Mouse (Mus musculus): ENCODE measurements around the gene Nudt9. TPM values are rescaled to one million over a fixed set of nuclear protein-coding genes. Genes with fewer than 3 reads are reported as not detected.
A peak's percentile ranks its signal among the peaks of the same experiment; 100 is the strongest.

Nudt9 gene
- total RNA-seq, 2 experiments from 2014 or later = 43.7 to 48.9 TPM

DNA sequence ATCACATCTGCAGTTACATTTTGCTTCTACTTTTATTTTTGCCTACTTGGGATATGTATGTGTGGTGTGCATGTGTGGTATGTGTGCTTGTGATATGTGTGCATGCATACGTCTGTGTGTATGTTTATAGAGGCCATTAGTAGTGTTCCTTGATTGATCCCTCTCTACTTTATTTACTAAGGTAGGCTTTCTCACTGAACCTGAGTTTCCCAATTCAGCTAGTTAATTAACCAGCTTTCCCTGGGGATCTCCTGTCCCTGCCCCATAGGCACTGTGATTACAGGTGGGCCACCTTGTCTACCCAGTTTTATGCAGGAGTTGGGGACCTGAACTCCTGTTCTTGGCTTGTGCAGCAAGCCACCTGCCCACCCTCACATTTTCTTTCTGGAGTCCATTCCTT is 9.4 kb upstream of the Nudt9 start:
- no peak for DNase-seq

DNA sequence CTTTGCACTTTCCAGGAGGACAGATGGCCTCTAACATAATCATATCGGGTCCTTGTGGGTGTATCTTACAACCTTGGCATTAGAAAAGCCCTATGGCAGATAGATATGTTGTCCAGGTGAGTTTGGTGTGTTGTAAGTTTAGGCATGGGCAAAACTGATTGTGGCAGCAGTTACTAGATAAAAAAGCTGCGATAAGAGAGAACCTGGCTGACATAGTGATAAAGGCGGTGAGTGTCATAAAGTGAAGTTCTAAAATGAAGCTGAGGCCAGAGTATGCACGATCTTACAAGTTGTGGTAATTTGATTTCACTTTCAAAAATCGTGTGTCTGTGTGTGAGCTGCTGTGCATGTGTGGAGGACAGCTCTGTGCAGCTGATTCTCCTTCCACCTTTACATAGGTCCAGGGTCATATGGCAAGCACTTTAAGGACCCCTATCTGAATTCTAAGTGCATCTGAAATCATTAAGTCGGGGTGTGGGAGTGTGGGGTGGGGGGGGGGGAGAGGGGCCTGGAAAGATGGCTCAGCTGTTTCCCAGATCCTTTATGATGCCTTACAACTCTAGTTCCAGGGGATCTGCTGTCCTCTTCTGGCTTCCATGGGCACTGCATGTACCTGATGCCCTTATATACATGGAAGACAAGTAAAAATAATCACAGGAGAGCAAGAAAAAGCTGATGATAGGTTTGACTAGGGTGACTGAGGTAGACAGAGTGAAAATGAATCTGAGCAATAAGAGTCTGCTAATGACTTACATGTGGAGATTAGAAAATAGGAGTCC is 6.8 kb upstream of the Nudt9 start:
- DNase-seq = no peak

DNA sequence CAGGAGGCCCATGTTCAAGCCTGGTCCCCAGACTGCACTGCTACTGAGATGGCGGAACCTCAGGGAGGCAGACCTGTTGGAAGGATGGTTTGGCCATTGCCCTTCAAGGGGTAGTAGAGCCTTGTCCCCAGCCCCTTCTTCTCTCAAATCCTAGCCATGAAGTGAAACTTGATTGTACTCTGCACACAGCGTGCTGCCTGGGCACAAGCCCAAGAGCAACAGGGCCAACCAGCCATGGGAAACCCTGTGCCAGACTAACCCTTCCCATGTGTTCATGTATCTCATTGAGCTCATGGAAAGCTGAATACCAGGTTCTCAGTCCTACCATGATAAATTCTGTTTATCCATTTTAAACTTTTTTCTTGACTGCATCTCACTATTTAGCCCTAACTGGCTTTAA is 3.2 kb upstream of the Nudt9 start:
- no peak for DNase-seq

DNA sequence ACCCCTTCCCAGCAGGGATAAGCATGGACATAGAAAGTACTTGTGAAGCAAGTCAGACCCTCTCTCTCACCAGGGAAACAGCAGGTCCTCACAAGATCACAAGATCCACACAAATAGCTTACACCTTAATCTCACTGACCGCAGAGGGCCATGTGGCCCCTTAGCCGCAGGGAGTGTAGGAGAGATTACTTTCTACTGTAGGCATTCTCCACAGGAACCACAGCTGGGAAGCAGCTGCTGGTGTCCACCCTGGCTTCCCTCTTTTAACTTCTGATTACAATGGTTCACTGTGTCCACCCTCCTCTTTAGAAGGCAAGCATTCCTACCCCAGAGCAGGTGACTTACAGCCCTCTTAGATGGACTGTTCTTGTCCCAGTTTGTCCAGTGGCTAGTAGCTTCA is 2.4 kb upstream of the Nudt9 start:
- DNase-seq = no peak

DNA sequence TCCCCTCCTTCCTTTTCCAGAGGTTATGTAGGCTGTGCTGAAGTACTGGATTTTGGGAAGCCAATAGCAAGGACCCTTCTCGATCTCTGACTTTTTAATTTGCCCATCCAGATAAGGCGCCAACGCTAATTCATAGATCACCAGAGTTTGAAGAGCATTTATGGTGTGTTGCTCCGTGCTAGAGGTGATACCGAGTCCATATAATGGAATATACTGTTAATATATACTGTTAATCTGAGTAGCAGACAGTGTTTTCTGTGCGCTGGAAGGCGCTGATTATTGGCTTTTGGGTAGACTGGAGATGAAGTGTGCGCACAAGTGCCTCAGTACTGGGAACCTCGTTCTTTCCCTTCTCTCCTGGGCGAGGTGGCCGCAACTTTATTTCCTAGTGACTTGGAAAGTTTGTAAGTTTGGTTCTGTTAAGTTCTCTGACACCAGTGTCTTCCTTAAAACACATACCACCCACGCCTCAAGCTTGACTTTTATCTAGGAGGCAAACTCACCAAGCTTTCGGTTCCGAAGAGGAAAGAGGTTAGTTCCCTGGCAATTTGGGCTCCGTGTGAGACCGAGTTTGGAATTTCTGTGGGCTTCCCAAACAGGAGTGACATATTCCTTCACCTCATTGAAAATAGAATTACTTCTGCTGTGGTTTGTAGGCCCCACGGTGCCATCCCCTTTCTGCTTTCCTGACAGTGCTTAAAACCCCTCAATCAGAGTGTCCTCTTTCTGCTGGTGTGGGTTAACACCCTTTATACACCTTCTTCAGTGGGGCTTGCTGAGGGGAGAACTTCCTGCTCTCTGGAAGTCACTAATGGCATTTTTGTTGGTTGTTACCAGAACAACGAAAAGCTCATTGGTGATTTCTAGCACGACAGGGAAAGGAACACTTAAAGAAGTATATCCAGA is 1.3 kb downstream of the Nudt9 start:
- no peak for DNase-seq

DNA sequence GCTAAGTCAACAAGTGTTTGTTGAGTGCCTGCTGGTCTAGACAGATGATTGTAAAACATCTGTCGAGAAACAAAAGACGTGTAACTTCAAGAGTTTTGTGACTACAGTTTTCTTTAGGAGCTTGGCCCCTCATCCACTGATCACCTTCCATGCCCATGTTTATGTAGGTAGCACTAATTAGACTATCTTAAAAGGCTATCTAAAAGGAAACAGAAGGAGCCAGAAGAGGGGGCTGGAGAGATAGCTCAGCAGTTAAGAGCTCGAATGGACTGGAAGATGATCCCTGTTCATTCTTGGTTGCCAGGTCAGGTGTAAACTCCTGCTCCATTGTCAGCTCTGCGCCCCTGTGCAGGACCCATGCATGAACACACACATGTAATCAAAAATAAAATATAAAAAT is 2.0 kb downstream of the Nudt9 start:
- no peak for DNase-seq

DNA sequence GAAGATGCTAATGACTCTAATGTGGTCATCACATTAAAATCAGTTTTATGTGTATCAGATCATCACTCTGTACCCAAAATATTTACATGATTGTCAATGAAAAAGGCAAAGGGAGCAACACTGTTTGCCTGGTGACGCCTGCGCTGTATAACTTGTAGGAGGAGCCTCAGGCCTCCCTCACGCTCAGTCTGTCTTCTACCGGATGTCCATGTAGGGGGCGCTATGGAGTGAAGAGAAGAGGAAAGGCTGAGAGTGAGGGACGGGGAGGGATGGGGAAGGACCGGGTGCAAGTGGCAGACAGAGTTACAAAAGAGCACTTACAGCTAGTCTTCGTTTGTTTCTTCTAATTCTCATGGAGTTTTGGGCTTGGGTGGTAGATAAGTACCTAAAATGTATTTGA is 6.8 kb downstream of the Nudt9 start:
- no peak for DNase-seq

DNA sequence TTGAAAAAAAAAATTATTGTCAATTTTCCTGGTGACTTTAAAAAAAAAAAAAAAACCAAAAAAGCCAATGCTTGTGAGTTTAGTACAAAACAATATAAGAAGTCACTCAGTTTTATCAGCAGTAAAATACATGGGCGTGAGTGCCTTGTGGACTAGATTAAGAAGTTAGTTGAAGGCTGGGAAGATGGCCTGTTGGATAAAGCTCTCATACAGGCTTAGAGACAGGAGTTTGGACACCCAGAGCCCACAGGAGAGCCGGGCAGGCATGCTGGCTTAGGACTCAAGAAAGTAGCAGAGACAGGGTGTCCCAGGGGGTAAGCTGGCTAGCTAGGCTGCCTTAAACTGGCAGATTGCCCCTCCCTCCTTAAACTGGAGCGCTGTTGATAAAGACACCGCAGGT is 8.8 kb downstream of the Nudt9 start:
- DNase-seq = no peak

DNA sequence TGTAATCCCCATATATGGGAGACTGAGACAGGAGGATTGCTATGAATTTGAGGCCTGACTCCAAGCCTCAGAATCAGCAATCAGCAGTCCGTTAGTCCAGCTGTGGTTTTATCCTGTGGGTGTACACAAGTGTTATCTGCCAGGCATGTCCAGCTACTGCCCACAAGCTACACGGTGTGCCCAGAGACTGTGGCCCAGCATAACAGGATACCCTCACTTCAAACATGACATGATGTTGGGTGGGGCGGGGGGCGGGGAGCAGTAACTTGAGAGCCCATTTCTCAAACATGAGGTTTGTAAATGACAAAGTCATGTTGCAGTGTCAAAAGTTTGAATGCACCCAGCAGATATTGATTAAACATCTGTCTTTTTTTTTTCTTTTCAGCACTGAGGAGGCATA is 9.7 kb downstream of the Nudt9 start:
- no peak for DNase-seq

DNA sequence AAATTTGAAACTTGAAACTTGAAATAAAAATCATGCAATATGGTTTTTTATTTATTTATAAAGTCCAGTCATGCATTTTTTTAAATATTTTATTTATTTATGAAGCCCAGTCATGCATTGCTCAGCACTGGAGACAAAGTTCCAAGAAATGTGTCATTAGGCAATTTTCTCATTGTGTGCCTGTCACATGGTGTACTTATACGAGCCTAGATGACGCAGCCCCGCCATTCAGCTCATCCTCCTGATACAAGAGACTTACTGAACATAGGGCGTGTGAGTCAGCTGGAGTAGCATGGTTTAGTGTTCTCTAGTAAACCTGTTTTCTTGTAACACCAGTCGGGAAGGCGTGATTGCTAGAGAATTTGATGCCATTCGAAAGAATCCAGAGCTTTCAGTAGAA is 10.2 kb downstream of the Nudt9 start:
- DNase-seq = no peak

DNA sequence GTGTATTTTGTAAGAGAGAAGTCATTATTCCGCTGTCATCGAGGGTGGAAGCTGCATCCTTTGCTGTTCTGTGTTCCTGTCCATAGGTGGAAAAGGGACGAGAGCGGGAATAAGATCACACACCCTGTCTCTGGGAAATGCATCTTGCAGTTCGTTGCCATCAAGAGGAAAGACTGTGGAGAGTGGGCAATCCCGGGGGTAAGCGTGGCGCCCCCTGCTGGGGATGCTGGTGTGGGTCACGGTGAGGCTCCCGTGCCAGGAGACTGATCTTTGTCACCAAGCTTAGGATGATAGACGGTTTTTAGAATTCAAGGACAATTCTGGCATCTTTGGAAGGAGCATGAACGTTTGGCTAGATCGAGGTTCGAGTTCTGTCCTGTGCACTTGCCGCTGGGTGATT is 11.9 kb downstream of the Nudt9 start:
- peak; percentile 71 for DNase-seq

DNA sequence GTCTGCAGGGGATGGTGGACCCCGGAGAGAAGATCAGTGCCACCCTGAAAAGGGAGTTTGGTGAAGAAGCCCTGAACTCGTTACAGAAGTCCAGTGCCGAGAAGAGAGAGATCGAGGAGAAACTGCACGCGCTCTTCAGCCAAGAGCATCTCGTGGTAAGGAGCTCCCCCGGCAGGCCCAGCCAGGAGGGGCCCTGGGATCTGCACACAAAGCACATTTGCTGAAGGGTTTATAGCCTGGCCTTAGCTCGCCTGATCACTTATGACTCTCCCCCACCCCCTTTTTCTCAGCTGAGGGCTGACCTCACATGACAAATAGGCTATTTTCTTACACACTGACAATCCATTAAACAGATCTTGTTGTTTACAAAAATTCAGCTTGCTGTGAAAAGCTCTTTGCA is 13.5 kb downstream of the Nudt9 start:
- no peak for DNase-seq

DNA sequence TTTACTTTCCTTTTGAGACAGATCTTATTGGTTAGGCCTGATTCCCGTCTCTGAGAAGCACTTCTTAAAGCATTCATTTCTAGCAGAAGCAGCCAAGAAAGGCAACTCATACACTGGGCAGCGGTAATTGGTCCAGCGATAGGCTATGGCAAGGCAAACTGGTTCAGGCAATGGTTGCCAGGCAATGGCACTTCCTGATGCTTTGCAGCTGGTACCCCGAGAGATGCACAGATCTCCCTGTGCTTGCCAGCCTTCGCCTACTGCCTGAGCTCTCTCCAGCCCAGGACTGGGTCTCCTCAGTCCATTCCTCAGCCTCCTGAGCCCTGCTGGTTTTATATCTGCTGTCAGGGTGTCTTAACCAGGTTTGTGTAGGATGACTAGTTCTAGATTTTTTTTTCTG is 14.3 kb downstream of the Nudt9 start:
- DNase-seq = no peak

DNA sequence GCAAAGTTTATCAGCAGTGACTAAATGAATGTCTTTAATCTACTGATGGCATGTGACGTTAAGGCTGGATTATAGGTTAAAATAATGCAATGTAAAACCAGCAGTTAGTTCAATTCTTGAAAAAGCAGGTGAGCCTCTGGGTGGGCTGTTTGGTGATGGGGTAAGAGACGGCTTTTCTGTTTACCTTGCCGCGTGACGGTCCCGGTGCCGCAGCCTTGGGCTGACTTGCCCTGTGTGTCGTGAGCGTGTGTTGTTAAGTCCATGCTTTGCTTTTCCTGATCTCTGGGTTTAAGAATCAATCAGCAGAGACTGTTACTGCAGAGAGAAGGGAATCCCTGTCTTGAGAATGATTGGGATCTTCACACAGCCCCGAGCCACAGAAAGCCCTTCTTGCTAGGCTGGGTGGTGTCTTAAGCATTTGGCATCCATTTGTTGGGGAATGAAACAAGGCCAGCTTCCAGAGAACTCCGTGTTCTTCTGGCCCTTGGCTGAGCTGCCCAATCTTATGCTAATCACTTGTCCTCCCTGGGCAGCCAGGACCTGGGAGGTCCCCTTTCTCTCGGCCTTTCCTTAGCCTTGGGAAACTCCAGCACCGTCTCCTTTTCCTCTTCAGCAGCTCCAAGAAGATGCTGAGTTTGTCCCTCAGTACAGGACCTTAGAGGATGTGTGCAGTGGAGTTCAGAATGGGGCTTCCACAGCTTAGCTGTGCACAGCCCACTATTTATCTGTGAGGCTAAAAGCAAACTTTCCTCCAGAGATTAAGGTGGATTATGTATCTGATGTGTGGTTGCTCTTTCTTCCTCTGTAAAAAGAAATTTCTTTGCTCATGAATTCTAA is 16.0 kb downstream of the Nudt9 start:
- DNase-seq = no peak

DNA sequence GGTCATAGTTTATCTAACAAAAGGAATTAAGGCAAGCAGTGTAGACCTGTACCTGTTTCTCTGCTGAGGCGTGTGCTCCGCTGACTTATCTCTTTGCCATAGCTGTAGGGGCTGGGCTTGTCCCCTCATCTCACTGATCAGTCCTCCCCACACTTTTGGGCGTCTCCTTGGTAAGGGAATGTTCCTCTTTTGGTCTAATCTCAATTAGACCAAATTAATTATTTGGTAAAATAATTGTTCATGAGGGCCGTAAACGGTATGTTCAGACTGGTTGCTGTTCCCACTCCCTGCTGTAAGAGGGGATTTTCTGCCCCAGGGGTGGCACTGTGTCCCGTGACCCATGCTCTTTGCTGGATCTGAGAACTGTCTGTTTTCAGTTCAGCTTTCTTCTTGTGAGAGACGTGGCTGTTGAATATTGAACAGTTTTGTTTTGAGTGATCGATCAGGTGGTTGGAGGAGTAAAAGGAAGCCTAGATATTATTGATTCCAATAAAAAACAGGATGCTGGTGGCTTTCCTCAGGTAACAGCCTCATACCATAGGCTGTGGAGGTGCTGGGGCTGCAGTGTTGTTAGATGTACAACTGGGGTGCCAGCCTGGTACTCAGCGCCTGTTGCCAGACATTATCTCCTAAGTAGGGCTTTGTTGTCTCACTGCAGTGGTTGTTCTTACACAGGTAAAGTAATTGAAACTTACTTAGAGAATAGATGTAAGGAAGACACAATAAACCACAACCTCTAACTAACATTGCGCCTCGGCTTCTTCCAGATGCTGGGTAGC is 16.9 kb downstream of the Nudt9 start:
- no peak for DNase-seq

DNA sequence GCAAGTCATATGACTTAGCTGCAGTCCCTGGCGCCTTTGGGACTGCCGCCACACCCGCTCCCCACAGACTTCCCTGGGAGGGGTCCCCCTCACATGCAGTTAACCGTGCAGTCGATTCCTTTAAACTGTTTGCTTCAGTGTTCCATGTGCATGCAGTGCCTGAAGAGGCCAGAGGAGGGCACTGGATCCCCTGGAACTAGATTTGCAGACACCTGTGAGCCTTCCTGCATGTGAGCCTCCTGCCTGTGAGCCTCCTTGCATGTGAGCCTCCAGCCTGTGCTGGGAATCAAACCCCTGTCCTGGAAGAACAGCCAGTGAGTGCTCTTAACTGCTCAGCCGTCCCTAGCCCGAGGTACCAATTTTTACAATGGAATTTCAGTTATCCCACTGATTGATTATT is 22.6 kb downstream of the Nudt9 start:
- DNase-seq = no peak

DNA sequence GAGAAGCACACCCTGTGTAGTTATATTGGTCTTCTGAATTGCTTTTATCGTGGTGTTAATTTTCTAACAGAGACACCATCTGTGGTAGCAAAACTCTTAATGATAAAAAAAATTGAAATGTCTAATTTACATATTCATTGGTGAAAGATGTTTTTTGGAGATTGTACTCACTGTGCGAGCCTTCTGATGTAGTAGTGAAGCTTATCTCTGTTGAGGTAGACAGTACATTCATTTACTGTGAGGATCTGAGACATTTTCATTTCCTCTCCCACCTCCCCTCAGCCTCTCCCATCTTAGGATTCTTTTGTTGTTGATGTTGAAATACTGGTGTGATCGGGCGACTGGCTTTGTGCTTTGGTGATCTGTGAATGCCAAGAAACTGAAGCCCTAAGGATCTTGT is 24.9 kb downstream of the Nudt9 start:
- DNase-seq = no peak

DNA sequence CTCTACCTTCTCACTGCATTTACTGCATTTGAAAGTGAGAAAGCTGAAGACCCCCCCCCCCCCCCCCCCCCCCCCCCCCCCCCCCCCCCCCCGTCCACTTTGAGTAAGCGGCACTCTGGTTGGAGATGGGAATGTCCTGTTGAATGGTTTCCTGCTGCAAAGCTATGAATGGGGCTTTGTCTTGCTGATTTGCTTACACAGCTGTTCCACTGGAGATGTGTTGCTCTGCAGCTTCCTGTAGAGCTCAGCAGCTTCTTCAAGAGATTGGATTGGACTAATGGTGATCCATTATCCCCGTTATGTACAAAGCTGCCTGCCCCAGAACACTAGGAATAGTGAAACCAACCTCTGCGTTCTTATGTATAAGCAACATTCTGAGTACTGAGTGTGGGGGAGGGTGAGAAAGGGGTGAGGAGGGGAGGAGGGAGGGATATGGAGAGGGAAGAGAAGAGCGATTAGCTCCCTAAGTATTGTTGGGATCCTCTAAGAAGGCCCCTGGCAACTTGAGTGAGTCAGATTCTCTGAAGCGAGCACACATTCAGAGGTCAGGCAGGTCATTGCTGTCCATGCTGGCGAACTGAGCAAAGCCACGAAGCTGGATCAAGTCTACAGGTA is 26.3 kb downstream of the Nudt9 start:
- DNase-seq = no peak

DNA sequence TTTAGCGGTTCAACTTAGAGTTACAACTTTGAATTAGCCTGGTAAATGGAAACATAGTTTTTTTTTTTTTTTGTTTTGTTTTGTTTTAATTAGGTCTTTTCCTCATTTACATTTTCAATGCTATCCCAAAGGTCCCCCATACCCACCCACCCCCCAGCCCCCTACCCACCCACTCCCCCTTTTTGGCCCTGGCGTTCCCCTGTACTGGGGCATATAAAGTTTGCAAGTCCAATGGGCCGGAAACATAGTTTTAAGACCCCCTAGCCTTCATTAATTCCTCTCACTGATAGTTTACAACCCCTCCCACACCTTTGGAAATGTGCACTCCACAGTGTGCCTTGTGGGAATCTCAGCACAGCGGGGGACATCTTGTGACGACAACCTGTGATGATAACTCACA is 27.5 kb downstream of the Nudt9 start:
- no peak for DNase-seq

DNA sequence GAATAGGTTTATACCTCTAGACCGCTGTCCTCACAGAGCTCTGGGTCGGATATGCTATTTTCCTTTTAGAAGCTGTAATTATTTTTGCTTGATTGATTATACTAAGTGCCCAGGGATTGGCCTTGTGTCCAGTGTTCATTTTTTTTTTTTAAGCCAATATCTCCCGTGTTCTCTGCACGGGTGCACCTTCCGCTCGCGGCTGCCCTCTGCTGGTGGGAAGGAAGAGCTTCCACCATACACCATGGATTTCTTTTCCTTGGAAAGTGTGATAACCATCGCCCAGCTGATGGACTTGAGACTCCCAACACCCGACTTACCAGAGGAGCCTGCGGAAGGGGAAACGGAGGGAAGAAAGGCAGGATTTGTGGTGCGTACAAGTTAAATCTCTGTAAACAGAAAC is 28.3 kb downstream of the Nudt9 start:
- DNase-seq = peak; percentile 72

DNA sequence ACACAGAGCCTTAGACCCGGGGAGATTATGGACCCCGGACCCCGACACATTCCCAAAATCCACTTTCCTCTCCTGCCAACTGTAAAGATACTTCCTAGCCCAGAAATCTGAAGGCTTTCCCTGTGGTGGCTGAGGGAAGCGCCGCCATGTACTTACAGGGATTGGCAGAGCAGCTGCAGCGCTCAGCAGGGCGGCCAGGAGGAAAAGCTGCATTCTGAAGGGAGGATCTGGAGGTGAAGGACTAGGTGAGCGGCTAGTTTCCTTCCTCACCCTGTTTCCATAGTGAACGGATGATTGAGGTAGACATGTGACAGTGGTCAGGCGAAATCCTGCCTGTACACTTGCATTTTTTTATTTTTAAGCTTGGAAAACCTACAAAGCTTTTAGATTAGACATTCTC is 30.3 kb downstream of the Nudt9 start:
- DNase-seq = no peak

DNA sequence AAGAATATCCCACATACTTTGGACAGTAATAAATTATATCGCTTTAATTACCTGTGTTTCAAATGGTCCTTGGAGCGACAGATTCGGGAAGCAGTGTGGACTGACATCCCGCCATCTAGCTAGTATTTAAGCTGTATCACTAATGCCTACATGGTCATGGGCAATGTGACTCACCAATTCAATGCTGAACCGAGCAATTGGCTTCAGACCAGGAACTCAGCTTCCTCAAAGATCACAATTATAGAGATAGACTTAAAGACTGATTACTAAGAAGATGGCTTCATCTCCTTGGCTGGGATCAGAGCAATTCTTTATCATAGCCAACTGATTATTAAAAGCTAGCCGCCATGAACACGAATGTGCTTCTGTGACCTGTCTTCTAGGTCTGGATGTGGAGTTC is 31.4 kb downstream of the Nudt9 start, which contains the start of gene Gm17660:
TSS of gene Gm17660 (minus strand) at position 101 of the 400 bp plus-strand sequence.
- no peak for DNase-seq
